Mouse (Mus musculus) A20 (cell line): ENCODE data around the gene Nlrp6.
A peak's percentile ranks its signal among the peaks of the same experiment; 100 is the strongest.

Experiments used
- DNase-seq: peaks from one replicate; pipeline ENCODE4 v3.0.0-alpha.2; 2011; ENCODE audit warnings: low read depth, low spot score

Nlrp6 gene

DNA sequence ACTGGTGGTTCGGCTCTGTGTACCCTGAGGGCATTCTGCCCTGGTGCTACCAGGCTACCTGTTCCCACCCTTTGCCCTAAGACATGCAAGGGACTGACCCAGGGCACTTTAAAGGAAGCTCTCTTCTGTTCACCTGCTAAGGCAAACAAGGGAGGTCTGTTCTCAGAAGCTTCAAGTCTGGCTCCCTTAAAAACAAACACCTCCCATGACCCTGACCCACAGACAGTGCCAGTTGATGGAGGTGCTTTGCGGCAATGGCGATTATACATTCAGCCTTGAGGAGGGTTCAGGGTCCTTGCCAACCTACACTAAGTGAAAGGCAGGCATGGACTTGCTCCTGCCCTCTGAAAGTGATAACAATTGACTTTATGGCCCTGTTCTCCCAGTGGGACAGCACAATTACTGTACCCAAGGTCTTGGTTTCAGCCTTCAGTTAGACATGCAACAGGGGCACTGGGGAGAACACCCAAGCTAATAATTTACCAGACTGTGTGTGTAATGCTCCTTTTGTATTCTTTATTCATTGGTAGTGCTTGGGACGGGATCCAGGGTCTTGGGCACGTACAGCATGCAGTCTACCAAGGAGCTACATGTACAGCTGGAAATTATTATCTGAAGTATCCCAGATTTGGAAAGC is 7.7 kb upstream of the Nlrp6 start:
- no peak for DNase-seq

DNA sequence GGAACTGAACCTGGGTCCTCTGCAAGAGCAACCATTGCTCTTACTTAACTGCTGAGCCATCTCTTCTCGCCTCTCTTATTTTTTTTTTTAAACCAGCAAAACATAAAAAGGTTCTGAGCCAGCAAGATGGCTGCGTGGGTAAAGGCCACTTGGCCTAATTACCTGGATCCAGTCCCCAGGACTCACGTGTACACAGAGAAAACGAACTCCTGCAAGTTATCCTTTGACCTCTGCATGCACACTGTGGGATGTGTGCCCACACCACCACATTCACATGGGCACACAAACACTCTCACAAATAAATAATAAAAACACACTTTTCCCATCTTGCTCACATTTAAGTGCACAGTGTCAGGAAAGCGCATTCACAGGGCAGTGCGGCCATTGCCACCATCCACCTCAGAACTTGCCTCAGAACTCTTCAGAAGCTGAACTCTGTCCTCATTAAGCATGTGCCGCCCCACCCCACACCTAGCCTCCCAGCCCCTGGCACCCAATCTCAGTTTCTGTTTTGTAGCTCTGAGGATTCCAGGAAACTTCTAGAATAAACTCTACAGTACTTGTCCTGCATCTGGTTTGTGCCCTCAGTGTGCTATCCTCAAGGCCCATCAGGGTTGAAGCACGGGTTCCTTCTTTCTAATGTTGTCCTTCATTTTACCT is 6.5 kb upstream of the Nlrp6 start:
- DNase-seq: no peak

DNA sequence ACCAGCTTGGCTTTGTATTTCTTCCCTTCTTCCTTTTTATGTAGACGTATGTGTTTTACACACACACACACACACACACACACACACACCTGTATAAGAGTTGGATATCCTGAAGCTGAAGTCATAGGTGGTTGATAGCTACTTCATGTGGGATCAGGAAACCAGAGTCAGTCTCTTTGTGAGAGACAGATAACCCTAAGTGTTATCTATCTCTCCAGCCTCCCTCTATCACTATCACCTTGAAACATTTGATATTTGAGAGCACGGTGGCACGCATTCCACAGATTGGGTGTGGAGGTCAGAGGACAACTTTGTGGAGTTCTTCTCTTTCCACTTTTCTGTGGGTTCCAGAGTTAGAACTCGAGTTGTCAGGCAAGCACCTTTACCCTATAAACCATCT is 791 bp upstream of the Nlrp6 start:
- no peak for DNase-seq

DNA sequence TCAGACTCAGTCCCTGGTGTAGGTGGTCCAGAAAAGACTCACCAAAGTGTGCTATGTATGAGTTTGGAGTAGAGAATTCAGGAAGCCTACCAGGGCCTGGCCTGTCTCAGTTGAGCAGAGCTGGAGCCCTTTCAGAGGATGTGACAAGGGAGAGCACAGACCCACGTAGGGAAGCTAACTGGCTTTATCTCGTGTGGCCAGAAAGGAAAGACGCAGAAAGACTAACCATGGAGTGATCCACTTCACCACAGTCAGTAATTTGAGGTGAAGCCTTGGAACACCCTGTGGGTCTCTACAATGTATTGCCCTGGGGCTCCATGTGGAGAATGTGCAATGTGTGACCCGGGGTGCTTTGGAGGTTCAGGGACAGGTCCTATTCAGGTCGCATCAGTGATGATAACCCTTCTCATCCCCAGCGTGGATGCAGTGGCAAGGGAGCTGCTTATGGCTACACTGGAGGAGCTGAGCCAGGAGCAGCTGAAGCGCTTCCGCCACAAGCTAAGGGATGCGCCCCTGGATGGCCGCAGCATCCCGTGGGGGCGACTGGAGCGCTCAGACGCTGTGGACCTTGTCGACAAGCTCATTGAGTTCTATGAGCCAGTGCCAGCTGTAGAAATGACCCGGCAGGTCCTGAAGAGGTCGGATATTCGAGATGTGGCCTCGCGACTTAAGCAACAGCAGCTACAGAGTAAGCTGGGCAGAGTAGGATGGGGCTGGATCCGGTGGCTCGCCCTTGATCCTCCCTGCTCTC is 698 bp downstream of the Nlrp6 start:
- DNase-seq: no peak

DNA sequence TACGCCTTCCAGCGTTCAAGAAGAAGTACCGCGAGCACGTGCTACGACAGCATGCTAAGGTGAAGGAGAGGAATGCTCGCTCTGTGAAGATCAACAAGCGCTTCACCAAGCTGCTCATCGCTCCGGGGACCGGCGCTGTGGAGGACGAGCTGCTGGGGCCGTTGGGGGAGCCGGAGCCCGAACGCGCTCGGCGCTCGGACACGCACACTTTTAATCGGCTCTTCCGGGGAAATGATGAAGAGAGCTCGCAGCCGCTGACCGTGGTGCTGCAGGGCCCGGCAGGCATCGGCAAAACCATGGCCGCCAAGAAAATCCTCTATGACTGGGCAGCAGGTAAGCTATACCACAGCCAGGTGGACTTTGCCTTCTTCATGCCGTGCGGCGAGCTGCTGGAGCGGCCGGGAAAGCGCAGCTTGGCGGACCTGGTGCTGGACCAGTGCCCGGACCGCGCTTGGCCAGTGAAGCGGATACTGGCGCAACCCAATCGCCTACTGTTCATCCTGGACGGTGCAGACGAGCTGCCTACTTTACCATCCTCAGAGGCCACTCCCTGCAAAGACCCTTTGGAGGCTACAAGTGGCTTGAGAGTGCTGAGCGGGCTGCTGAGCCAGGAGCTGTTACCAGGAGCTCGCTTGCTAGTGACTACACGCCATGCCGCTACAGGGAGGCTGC is 1.8 kb downstream of the Nlrp6 start:
- DNase-seq: no peak

DNA sequence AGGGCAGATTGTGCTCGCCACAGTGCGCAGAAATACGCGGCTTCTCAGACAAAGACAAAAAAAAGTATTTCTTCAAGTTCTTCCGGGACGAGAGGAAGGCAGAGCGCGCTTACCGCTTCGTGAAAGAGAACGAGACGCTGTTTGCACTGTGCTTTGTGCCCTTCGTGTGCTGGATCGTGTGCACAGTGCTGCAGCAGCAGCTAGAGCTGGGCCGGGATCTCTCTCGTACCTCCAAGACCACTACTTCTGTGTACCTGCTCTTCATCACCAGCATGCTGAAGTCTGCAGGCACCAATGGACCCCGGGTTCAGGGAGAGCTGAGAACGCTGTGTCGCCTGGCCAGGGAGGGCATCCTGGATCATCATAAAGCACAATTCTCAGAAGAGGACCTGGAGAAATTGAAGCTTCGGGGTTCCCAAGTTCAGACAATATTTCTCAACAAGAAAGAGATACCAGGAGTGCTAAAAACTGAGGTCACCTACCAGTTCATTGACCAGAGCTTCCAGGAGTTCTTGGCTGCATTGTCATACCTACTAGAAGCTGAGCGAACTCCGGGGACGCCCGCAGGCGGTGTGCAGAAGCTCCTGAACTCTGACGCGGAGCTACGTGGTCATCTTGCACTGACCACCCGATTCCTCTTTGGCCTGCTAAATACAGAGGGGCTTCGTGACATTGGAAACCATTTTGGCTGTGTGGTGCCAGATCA is 2.5 kb downstream of the Nlrp6 start:
- no peak for DNase-seq

DNA sequence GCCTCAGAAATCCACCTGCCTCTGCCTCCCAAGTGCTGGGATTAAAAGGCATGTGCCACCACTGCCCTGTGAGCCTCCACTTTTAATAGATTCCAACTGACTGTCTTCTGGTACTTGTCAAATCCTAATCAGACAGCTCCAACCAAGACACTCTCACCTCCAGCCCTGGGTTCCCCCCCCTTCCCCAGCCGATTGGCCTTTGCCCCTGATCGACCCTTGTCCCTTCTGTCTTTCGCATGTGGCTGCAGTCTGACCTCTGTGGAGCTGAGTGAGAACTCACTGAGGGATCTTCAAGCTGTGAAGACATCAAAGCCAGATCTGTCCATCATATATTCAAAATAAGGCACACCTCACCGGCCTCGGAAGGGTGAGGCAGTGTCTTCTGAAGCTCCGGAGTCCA is 6.5 kb downstream of the Nlrp6 start:
- DNase-seq: no peak

DNA sequence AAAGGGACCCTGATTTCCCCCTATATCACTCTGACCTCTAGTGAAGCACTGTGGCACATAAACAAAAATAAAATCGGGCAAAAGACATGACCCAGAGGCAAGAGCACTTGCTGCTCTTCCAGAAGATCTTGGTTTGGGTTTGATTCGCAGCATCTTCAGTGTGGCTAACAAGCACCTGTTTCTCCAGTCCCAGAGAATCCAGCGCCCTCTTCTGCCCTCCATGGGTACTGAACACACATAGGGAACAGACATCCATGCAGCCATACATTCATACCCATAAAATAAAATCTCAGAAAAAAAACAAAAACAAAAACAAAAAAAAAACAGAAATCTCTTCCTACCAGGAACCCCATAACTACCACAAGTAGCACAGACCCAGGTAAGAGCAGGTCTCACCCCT is 17.7 kb downstream of the Nlrp6 start:
- peak; percentile 51 for DNase-seq

DNA sequence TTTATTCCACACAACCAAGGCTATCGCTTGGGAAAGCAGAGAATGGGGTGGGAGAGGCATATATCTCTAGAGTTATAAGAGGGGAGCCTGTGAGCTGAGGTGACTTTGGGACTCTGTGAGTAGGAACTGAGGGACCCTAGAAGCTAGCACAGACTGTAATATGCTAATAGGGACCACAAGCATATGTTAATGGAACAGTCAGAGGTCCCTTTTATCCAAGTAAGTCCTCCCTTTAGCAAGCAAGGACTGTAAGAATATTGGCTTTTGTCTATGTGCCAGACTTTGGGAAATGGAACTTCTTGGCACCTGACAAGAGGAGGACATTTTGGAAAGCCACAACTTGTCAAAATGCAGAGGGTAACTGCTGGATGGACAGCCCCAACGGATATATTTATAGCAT is 18.2 kb downstream of the Nlrp6 start:
- DNase-seq: no peak

DNA sequence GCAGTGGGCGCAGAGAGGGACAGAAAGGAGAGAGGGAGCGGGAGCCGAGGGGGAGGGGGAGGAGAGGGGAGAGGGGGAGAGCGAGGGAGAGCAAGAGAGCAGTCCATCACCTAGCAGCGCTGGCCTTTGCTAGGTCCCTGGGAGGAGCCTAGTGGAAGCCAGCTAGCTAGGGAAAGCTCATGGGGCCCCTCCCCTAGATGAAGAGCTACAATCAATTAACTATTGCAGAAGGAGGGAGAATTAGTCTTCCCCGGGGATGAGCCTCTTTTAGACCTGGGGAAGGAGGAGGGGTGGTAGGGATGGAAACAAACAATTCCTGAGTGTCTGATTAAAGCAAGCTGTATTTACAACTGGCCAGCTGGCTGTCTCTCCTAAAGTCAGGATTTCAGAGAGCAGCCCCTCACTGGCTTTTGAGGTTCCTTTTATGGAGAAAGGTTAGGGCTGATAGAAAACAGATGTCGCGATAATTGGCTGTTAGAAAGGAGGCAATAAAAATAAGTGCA is 19.0 kb downstream of the Nlrp6 start:
- no peak for DNase-seq

DNA sequence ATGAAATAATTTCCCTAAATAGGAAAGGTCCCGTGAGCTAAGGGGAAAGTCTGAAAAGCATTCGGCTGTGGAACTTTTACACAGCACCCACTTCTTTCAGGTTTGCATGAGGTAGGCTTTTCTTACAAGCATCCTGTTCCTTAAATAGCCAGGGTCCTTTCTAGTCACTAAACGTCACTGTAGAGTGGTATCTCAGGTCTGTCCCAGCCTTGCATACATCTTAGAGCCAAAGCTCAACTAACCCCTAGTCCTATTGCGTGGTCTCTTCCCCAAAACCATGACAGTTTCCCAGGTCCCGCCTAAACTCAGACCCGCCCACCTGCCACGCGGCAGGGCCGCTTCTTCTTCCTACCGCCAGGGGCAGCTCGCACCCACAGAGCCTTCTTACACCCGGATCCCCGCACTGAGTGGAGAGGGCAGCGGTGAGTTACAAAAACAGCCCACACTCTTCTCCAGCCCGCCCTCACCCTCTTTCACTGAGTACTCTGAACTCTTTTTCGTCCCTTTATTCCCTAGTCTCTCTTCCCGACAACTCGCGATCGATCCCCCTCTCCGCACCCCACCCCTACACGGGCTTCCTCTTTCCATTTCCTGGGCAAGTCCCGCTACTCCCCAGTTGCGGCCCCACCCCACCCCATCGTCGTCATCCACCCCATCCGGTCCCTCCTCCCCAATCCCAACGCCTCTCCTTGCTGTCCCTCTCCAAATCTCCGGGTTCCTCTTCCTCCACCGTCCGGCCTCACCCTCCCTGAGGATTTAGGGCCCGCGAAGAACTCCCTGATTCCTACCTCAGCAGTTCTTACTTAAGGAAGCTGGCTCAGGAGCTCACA is 20.7 kb downstream of the Nlrp6 start, which contains the start of gene Pgghg:
Pgghg (plus strand) TSS at position 170 of the 830 bp plus-strand sequence.
- DNase-seq: peak; percentile 94

DNA sequence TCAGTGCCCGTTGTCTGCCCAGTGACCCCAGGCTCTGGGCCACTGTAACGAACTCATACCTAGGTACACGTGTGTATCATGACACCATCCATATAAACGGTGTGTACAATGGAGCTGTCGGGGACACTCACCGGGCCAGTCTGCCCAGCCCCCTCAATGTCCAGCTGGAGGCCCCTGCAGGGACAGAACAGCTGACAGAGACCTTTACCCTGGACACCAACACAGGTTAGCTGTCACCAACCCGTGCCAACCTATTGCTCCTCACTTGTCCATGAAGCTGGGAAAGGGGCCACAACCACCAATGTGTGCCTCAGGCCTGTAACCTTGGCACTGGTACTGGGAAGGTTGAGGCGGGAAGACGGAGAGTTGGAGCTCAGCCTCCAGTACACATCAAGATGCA is 21.6 kb downstream of the Nlrp6 start:
- no peak for DNase-seq

DNA sequence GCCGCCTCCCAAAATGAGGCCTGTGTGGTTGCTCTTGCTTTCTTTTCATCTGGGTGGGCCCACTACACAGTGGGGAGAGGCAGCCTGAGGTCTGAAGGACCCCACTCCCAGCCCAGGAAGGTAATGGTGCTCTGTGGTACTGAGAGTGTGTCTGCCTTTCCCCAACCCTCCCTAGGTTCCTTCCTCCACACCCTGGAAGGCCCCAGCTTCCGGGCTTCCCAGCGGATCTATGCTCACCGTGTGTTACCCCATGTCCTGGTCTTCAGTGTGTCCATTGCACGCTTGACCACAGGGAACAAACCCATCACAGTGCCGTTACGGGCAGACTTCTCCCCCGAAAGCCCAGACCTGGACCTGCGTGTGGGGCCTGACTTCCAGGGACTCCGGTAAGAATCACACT is 22.1 kb downstream of the Nlrp6 start:
- DNase-seq: no peak

DNA sequence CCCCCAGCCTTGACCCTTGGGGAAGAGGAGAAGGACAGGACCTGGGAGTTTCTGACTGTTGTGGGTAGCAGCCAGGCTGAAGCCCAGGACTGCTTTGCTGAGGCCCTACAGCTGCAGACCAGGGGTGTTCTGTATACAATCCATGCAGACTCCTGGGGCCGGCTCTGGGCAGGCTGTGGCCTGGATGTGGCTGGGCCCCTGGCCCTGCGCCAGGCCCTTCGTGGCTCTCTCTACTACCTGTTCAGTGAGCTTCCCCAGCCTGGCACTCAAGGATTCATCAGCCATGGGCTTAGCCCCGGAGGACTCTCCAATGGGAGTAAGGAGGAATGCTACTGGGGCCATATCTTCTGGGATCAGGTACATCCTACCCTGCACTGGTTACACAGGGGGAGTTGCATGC is 22.7 kb downstream of the Nlrp6 start:
- no peak for DNase-seq

DNA sequence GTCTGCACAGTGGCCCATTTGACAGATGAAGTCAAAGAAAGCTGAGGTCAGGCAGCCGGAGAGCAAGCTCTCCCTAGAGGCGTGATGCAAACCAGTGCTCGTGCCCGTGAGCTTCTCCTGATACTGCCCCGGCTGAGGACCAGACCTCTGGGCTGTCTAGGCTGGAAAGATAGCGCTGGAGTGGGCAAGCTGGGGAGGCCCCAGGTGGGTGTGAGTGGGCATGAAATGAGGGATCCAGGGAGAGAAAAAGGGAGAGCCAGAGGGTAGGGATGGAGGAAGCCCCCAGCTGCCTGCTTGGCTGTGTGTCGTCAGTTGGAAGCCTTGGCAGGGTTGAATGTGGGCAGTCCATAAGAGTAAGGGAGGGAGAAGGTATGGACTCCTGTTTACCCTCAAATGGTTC is 23.5 kb downstream of the Nlrp6 start:
- DNase-seq: no peak

DNA sequence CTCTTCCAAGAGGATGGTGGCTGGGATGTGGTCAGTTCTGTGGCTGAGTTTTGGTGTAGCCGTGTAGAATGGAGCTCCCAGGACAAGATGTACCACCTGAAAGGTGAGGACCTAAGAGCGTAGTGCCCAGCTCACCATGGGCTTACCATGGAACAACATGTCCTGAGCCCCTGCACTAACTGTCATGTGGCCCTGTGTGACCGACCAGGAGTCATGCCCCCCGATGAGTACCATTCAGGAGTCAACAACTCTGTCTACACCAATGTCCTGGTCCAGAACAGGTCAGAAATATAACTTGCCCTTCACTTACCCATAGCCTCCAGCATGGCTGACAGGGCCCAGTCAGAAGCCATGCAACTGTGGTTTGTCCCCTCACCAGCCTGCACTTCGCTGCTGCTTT is 24.5 kb downstream of the Nlrp6 start:
- no peak for DNase-seq

DNA sequence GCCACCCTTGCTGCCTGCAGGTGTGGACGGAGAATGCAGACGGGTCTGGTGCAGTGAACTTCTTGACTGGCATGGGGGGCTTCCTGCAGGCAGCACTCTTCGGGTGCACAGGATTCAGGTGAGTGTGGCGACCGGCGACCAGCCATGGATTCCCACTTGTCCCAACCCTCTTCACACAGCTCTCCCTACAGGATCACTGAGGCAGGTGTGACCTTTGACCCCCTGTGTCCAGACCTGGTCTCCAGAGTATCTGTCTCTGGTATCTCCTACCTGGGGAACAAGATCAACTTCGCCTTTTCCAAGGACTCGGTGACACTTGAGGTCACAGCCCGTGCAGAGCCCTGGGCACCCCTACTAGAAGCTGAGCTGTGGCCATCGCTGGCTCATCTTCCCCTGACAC is 25.6 kb downstream of the Nlrp6 start:
- no peak for DNase-seq

DNA sequence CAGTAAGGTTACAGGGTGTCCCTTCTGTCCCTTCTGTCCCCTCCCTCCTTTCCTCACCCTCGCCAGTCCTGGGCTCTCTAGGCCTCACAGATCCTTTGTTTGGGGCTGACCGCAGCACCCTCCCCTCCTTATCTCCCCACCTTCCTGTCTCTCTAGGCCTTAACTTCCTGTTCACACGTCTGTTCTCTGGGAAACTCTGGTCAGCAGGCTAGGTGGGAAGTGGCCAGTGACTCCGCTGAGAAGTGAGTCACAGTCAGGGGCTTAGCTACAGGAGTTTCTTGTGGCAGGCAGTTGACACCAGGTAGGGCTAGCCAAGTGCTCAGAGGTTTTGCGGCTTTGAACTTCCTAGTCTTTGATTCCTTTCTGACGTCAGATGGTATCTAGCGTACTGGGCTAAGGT is 26.3 kb downstream of the Nlrp6 start:
- no peak for DNase-seq

DNA sequence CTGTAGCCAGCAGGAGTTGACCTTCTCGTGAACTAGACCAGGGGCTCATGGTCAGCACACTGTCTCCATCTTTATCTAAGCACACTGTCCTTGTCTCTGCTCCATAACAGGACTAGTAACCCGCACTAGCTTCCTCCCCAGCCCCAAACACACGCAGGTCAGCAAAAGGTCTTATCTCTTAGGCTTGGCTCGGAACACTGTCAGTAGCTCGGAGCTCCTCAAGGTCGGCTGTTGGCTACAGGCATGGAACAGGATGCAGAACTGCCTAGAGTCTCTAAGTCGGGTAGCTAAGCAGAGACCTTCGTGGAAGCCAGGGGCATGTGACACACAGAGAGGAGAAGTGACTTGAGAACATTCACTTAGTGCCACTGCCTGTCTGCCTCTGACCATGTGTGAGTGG is 27.5 kb downstream of the Nlrp6 start:
- DNase-seq: no peak

DNA sequence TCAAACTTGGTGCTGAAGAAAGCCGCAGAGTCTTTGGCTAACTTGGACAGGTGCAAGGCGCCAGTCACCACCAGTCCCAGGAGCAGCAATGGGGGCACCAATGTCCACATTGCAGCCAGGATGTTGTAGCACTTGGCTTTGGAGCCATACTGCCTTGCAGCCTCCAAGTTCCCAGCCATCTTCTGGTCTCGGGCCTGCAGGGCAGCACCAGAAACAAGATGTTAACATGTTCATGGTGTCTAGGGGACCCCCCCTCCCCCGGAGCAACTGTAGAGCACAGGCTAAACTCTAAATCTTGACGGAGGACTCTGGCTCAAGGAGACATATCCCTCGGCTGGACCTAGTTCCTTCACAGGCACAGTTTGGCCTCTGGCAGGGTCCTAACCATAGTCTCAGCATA is 28.6 kb downstream of the Nlrp6 start:
- no peak for DNase-seq
